Mouse (Mus musculus) heart, postnatal 0 days (tissue): Measurements from ENCODE around the gene Cers6. TPM values are rescaled to one million over a fixed set of nuclear protein-coding genes. Genes with fewer than 3 reads are reported as not detected.

Experiments used
- ATAC-seq: fragments of 200-750 bp; cut with Nextera tagmentation; 2 replicates; pipeline ENCODE4 v1.8.0; 2017; ENCODE audit warnings: low read depth, moderate number of reproducible peaks, moderate library complexity; ENCODE audit not compliant: insufficient read depth
- DNase-seq: peaks from one replicate; pipeline ENCODE4 v3.0.0-alpha.2; 2016; ENCODE audit warnings: low spot score
- H3K27ac ChIP-seq: fragments of 300-500 bp; sonication (generic); 2 replicates; pipeline ENCODE4 v1.5.1; 2014; ENCODE audit warnings: low read depth, mild to moderate bottlenecking
- H3K27me3 ChIP-seq: fragments of 300-500 bp; sonication (generic); 2 replicates; pipeline ENCODE4 v1.6.1; 2014; ENCODE audit warnings: low read length, mixed read lengths; ENCODE audit not compliant: control insufficient read depth, insufficient read depth
- H3K36me3 ChIP-seq: fragments of 300-500 bp; sonication (generic); replicated peaks from 2 replicates; pipeline ENCODE4 v1.6.1; 2014; ENCODE audit warnings: low read length, mixed read lengths; ENCODE audit not compliant: control insufficient read depth, insufficient read depth
- H3K4me1 ChIP-seq: fragments of 300-500 bp; sonication (generic); 2 replicates; pipeline ENCODE4 v1.6.1; 2014; ENCODE audit warnings: antibody characterized with exemption; ENCODE audit not compliant: control insufficient read depth, insufficient read depth
- H3K4me2 ChIP-seq: fragments of 300-500 bp; sonication (generic); 2 replicates; pipeline ENCODE4 v1.6.1; 2014; ENCODE audit warnings: low read depth, mild to moderate bottlenecking, low read length, moderate library complexity
- H3K4me3 ChIP-seq: fragments of 300-500 bp; sonication (generic); 2 replicates; pipeline ENCODE4 v1.5.1; 2014; ENCODE audit warnings: low read depth, low read length
- H3K9ac ChIP-seq: fragments of 300-500 bp; sonication (generic); replicated peaks from 2 replicates; pipeline ENCODE4 v1.6.1; 2014; ENCODE audit warnings: low read depth, low read length, mixed read lengths
- H3K9me3 ChIP-seq: fragments of 300-500 bp; sonication (generic); replicated peaks from 2 replicates; pipeline ENCODE4 v1.6.1; 2016; ENCODE audit warnings: low read length; ENCODE audit not compliant: control insufficient read depth
- CTCF ChIP-seq: IDR thresholded peaks from 2 replicates; pipeline ENCODE4 v1.5.1; 2016; ENCODE audit warnings: antibody characterized with exemption, control low read depth, low read depth
- EP300 ChIP-seq: IDR thresholded peaks from 2 replicates; pipeline ENCODE4 v1.6.1; 2016; ENCODE audit warnings: antibody characterized with exemption, low read depth
- WGBS: fragments of 180-500 bp; shearing (Covaris S2); extraction: QIAGEN DNeasy Blood & Tissue Kit; methylation state at CpG from one replicate; pipeline ENCODE4 v1.1.7; 2014; 5-methylcytosine and 5-hydroxymethylcytosine counted together
- polyA plus RNA-seq: library from polyadenylated mRNA; unstranded; fragments of >200 nt; fragmentation: Nextera tagmentation; extraction: Ambion mirVana; gene quantifications from 2 replicates; pipeline ENCODE4 v1.2.1, GENCODE M21; 2015
- total RNA-seq: library from RNA; depleted of rRNA; stranded (reverse); fragments of >200 nt; gene quantifications from 2 replicates; pipeline ENCODE4 v1.2.3, GENCODE M21; 2014; ENCODE audit warnings: low replicate concordance

Cers6 gene
- total and polyA plus RNA-seq, 2 experiments from 2014 or later, result 8.5 to 36.0 TPM

DNA sequence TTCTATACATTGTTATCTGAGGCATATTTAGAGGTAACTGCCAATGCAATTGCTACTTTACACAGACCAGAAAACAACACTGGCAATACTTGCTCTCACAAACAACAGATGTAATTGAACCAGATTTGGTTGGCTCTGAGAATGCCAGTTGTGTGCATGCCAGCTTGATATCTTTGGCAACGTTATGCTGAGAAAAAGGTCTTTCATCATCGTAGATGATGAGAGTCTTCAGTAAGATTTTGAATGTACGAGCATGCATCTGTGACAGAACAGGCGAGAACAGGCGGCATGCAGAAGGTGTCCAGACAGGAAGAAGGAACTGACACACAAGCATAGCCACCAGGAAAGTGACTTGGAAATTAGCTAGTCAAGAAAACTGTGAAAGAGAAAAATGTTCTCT, 110.6 kb downstream of the Cers6 start:
- no peaks in the 10 kb centered on the region for H3K27me3 ChIP-seq
- H3K4me2 ChIP-seq, result no peak overlapping the region
- no peak overlapping the region for H3K4me3 ChIP-seq
- no peak overlapping the region for H3K27ac ChIP-seq
- H3K9me3 ChIP-seq, result peaks cover 14% of the 10 kb centered on the region
- WGBS, result 80% methylated on average over 5 of the region's 5 CpGs
- no peaks in the 10 kb centered on the region for H3K36me3 ChIP-seq
- DNase-seq, result no peak
- no peak for TF ChIP-seq CTCF
- no peak for TF ChIP-seq EP300
- no peak overlapping the region for H3K9ac ChIP-seq
- no peaks in the 10 kb centered on the region for H3K4me1 ChIP-seq
- no peak for ATAC-seq

DNA sequence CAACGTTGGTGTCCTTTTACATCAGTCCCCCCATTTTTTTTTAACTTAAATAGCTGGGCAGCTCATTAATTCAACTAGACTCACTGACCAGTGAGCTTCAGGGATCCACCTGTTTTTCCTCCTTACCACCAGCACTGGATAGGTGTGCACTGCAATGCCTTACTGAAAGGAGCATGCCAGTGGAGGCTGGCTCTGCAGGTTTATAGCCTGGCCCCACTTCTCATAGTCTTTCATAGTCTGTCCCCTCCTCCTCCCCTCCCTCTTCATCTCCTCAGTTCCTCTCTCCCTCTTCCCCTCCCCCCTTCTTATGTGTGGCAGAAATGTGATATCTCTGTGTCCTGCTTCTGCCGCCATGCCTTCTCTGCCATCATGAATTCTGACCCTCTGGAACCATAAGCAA, 112.5 kb downstream of the Cers6 start:
- Histone ChIP-seq H3K27ac (no peak overlapping the region), H3K9me3 (peaks cover 14% of the 10 kb centered on the region), H3K4me1 (no peaks in the 10 kb centered on the region), H3K27me3 (no peaks in the 10 kb centered on the region), H3K9ac (no peak overlapping the region), H3K36me3 (no peaks in the 10 kb centered on the region), H3K4me3 (no peak overlapping the region), H3K4me2 (no peak overlapping the region)
- WGBS, result 76% methylated on average over 2 of the region's 2 CpGs
- TF ChIP-seq CTCF (no peak), EP300 (no peak)
- ATAC-seq (no peak), DNase-seq (no peak)

DNA sequence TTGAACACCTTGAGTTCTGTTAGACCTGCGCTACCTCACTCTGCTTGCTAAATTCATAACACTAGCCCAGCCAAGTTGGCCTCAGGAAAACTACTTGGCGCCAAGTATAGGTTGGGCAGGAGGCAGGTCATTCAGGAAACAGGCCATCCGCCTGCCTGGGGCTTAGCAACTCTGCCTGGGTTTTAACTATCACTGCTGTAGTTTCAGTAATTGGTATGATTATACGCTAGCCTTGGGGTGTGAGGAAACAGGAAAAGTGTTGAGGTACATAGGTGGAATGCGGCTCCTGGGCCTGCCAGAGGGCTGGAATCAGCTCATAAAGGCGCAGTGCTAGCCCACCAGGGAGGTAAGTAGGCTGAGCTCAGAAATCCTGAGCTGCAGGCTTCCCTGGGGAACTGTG, 114.0 kb downstream of the Cers6 start:
- TF ChIP-seq CTCF (no peak), EP300 (no peak)
- H3K4me1 ChIP-seq, result no peaks in the 10 kb centered on the region
- WGBS, result 84% methylated on average over 6 of the region's 6 CpGs
- no peak overlapping the region for H3K4me2 ChIP-seq
- ATAC-seq (no peak), DNase-seq (no peak)
- peaks cover 8% of the 10 kb centered on the region; the same call in 1 of the 2 replicates for H3K9me3 ChIP-seq
- no peak overlapping the region for H3K9ac ChIP-seq
- no peaks in the 10 kb centered on the region for H3K27me3 ChIP-seq
- no peak overlapping the region for H3K4me3 ChIP-seq
- H3K27ac ChIP-seq, result no peak overlapping the region
- no peaks in the 10 kb centered on the region for H3K36me3 ChIP-seq

DNA sequence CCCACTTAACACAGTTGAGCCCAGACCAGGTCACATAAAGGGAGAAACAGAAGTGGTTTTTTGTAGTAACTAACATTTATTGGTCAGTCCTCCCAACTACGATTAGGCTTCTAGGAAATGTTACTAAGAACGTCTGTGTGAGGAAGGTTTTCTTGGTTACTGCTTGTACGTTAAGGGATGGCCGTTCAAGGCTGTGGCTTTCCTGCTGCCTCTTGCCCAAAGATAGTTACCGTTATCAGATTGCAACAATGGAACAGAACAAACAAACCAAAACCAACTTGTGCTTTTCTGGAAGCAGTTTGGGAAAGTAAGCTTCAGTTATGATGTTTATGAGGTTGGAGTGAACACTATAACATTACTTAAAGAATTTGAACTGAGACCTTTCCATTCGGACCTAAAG, 114.5 kb downstream of the Cers6 start:
- Histone ChIP-seq H3K27me3 (no peaks in the 10 kb centered on the region), H3K4me1 (no peaks in the 10 kb centered on the region; the same call in 1 of the 2 replicates), H3K4me3 (no peak overlapping the region), H3K36me3 (no peaks in the 10 kb centered on the region), H3K4me2 (no peak overlapping the region), H3K9me3 (0 out of 2 replicates have a peak, but pooled peaks cover 3% of the 10 kb centered on the region), H3K9ac (no peak overlapping the region), H3K27ac (no peak overlapping the region)
- DNase-seq, result no peak
- 80% methylated on average over 6 of the region's 6 CpGs for WGBS
- ATAC-seq, result no peak
- TF ChIP-seq CTCF, result no peak
- TF ChIP-seq EP300, result no peak

DNA sequence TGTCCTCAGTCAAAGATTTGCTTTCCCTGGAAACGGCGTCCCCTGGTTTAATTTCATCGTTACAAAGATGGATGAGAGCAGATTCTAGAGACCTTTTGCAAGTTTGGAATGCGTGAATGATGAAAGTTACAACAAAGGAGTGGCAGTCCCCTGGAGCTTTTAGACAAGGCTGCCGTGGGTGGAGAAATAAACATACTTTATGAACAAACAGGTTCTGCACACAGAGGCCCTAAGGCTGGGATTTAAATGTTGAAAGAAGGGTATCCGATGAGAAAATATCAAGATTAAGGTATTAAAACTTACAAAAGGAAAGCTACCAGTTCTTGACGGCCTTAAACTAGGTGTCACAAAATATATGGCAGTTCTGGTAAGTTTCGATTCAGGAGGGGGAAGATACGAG, 117.0 kb downstream of the Cers6 start:
- Histone ChIP-seq H3K27me3 (no peaks in the 10 kb centered on the region), H3K4me1 (peaks cover 4% of the 10 kb centered on the region; the same call in 1 of the 2 replicates), H3K4me3 (no peak overlapping the region), H3K4me2 (no peak overlapping the region), H3K27ac (no peak overlapping the region), H3K36me3 (no peaks in the 10 kb centered on the region), H3K9me3 (no peaks in the 10 kb centered on the region), H3K9ac (no peak overlapping the region)
- no peak for TF ChIP-seq CTCF
- DNase-seq (no peak), ATAC-seq (no peak)
- WGBS, result 80% methylated on average over 9 of the region's 9 CpGs
